Mouse (Mus musculus) limb, embryonic 11.5 days (tissue): Measurements from ENCODE around the gene Tle6. TPM values are rescaled to one million over a fixed set of nuclear protein-coding genes. Genes with fewer than 3 reads are reported as not detected.
A peak's percentile ranks its signal among the peaks of the same experiment; 100 is the strongest.

Source experiments
- ATAC-seq: fragments of 200-750 bp; cut with Nextera tagmentation; 2 replicates; pipeline ENCODE4 v1.8.0; 2017; ENCODE audit warnings: low read depth; ENCODE audit not compliant: insufficient number of reproducible peaks, low FRiP score, low TSS enrichment
- DNase-seq: peaks from one replicate; pipeline ENCODE4 v3.0.0-alpha.2; 2015; ENCODE audit warnings: low spot score
- H3K27ac ChIP-seq: fragments of 300-500 bp; sonication (generic); replicated peaks from 2 replicates; pipeline ENCODE4 v1.5.1; 2014; ENCODE audit warnings: low read depth, mild to moderate bottlenecking, low read length
- H3K27me3 ChIP-seq: fragments of 300-500 bp; sonication (generic); 2 replicates; pipeline ENCODE4 v1.6.1; 2014; ENCODE audit warnings: mild to moderate bottlenecking, low read length, mixed read lengths; ENCODE audit not compliant: control insufficient read depth, insufficient read depth
- H3K36me3 ChIP-seq: fragments of 300-500 bp; sonication (generic); 2 replicates; pipeline ENCODE4 v1.6.1; 2014; ENCODE audit warnings: mild to moderate bottlenecking, low read length, moderate library complexity, mixed read lengths; ENCODE audit not compliant: control insufficient read depth, insufficient read depth
- H3K4me1 ChIP-seq: fragments of 300-500 bp; sonication (generic); 2 replicates; pipeline ENCODE4 v1.6.1; 2014; ENCODE audit warnings: low read length, mixed read lengths; ENCODE audit not compliant: control insufficient read depth, insufficient read depth
- H3K4me2 ChIP-seq: fragments of 300-500 bp; sonication (generic); 2 replicates; pipeline ENCODE4 v1.6.1; 2014; ENCODE audit warnings: low read depth, mild to moderate bottlenecking, moderate library complexity; ENCODE audit not compliant: severe bottlenecking
- H3K4me3 ChIP-seq: fragments of 300-500 bp; sonication (generic); 2 replicates; pipeline ENCODE4 v1.5.1; 2014; ENCODE audit warnings: low read depth, low read length
- H3K9ac ChIP-seq: fragments of 300-500 bp; sonication (generic); 2 replicates; pipeline ENCODE4 v1.6.1; 2014; ENCODE audit warnings: mild to moderate bottlenecking, low read length
- H3K9me3 ChIP-seq: fragments of 300-500 bp; sonication (generic); 2 replicates; pipeline ENCODE4 v1.6.1; 2016; ENCODE audit warnings: low read length; ENCODE audit not compliant: control insufficient read depth
- WGBS: fragments of 180-500 bp; shearing (Covaris S2); extraction: QIAGEN DNeasy Blood & Tissue Kit; methylation state at CpG from one replicate; pipeline ENCODE4 v1.1.7; 2014; 5-methylcytosine and 5-hydroxymethylcytosine counted together
- polyA plus RNA-seq: library from polyadenylated mRNA; unstranded; fragments of >200 nt; fragmentation: Nextera tagmentation; extraction: Ambion mirVana; gene quantifications from 2 replicates; pipeline ENCODE4 v1.2.1, GENCODE M21; 2014

The Tle6 gene
- polyA plus RNA-seq, 1 experiment from 2014 or later = 11.6 TPM

- no peak for ATAC-seq
- H3K4me1 ChIP-seq = peaks cover 22% of the 10 kb centered on the region
- WGBS = 70% methylated on average over 4 of the region's 4 CpGs
- no peaks in the 10 kb centered on the region for H3K36me3 ChIP-seq
- H3K27me3 ChIP-seq = peaks cover 3% of the 10 kb centered on the region; the same call in 1 of the 2 replicates
- no peak overlapping the region for H3K4me3 ChIP-seq
- H3K4me2 ChIP-seq = no peak overlapping the region
- H3K27ac ChIP-seq = no peak overlapping the region
- H3K9ac ChIP-seq = no peak overlapping the region
- DNase-seq = no peak
- H3K9me3 ChIP-seq = no peaks in the 10 kb centered on the region
Measured at GRCm38 (mm10) chr10:81593223-81593622, 7.7 kb downstream of the Tle6 start.

GRCm38 (mm10) chr10:81592631-81593030 is 8.2 kb downstream of the Tle6 start:
- H3K27me3 ChIP-seq = peaks cover 3% of the 10 kb centered on the region; the same call in 1 of the 2 replicates
- no peak for DNase-seq
- no peak overlapping the region for H3K27ac ChIP-seq
- no peak for ATAC-seq
- no peak overlapping the region for H3K9ac ChIP-seq
- 80% methylated on average over 7 of the region's 7 CpGs for WGBS
- H3K4me1 ChIP-seq = peaks cover 22% of the 10 kb centered on the region
- no peaks in the 10 kb centered on the region for H3K36me3 ChIP-seq
- no peaks in the 10 kb centered on the region for H3K9me3 ChIP-seq
- H3K4me2 ChIP-seq = no peak overlapping the region
- H3K4me3 ChIP-seq = no peak overlapping the region

- Histone ChIP-seq H3K4me3 (no peak overlapping the region), H3K9ac (no peak overlapping the region), H3K9me3 (no peaks in the 10 kb centered on the region), H3K27me3 (peaks cover 3% of the 10 kb centered on the region; the same call in 1 of the 2 replicates), H3K4me2 (no peak overlapping the region), H3K4me1 (peaks cover 16% of the 10 kb centered on the region), H3K36me3 (no peaks in the 10 kb centered on the region), H3K27ac (no peak overlapping the region)
- 62% methylated on average over 9 of the region's 9 CpGs for WGBS
- no peak for ATAC-seq
- DNase-seq = no peak
Measured at GRCm38 (mm10) chr10:81591846-81592245, 9.0 kb downstream of the Tle6 start.

GRCm38 (mm10) chr10:81588739-81589138 is 12.1 kb downstream of the Tle6 start:
- Histone ChIP-seq H3K9ac (no peak overlapping the region), H3K36me3 (no peaks in the 10 kb centered on the region), H3K9me3 (no peaks in the 10 kb centered on the region), H3K27me3 (no peaks in the 10 kb centered on the region), H3K4me2 (no peak overlapping the region), H3K4me3 (no peak overlapping the region), H3K27ac (no peak overlapping the region), H3K4me1 (no peaks in the 10 kb centered on the region)
- WGBS = 73% methylated on average over 7 of the region's 7 CpGs
- no peak for DNase-seq
- ATAC-seq = no peak

GRCm38 (mm10) chr10:81583347-81583746 is 17.5 kb downstream of the Tle6 start:
- DNase-seq = no peak
- 0 out of 2 replicates have a peak, but pooled peaks cover 2% of the 10 kb centered on the region for H3K27me3 ChIP-seq
- no peak for ATAC-seq
- no peak overlapping the region for H3K27ac ChIP-seq
- 69% methylated on average over 6 of the region's 6 CpGs for WGBS
- no peak overlapping the region for H3K9ac ChIP-seq
- H3K4me1 ChIP-seq = peaks cover 7% of the 10 kb centered on the region
- no peaks in the 10 kb centered on the region for H3K36me3 ChIP-seq
- H3K4me2 ChIP-seq = no peak overlapping the region
- H3K9me3 ChIP-seq = no peaks in the 10 kb centered on the region
- no peak overlapping the region for H3K4me3 ChIP-seq

GRCm38 (mm10) chr10:81580441-81581070 is 20.3 kb downstream of the Tle6 start:
- H3K9ac ChIP-seq = no peak overlapping the region; the same call in 1 of the 2 replicates
- ATAC-seq (no peak), DNase-seq (no peak)
- no peaks in the 10 kb centered on the region for H3K9me3 ChIP-seq
- no peak overlapping the region for H3K4me2 ChIP-seq
- peaks cover 12% of the 10 kb centered on the region for H3K4me1 ChIP-seq
- H3K4me3 ChIP-seq = no peak overlapping the region
- WGBS = 48% methylated on average over 25 of the region's 25 CpGs
- H3K36me3 ChIP-seq = no peaks in the 10 kb centered on the region
- 0 out of 2 replicates have a peak, but pooled peaks cover 2% of the 10 kb centered on the region for H3K27me3 ChIP-seq
- H3K27ac ChIP-seq = 0 out of 2 replicates have a peak overlapping the region, but pooled peaks have one; percentile 10

- H3K4me1 ChIP-seq = peaks cover 16% of the 10 kb centered on the region
- H3K9ac ChIP-seq = no peak overlapping the region
- 0 out of 2 replicates have a peak, but pooled peaks cover 2% of the 10 kb centered on the region for H3K27me3 ChIP-seq
- 64% methylated on average over 4 of the region's 4 CpGs for WGBS
- ATAC-seq = no peak
- H3K9me3 ChIP-seq = no peaks in the 10 kb centered on the region
- H3K4me3 ChIP-seq = no peak overlapping the region
- no peaks in the 10 kb centered on the region for H3K36me3 ChIP-seq
- DNase-seq = no peak
- H3K27ac ChIP-seq = no peak overlapping the region
- H3K4me2 ChIP-seq = no peak overlapping the region
Measured at GRCm38 (mm10) chr10:81579967-81580366, 20.9 kb downstream of the Tle6 start.

GRCm38 (mm10) chr10:81575695-81576094 is 25.2 kb downstream of the Tle6 start:
- DNase-seq = no peak
- 2% methylated on average over 6 of the region's 6 CpGs for WGBS

More at GRCm38 (mm10) chr10:81575695-81576094, 25.2 kb downstream of the Tle6 start:
- Histone ChIP-seq H3K9ac (peak overlapping the region; percentile 68), H3K27me3 (peaks cover 11% of the 10 kb centered on the region; the same call in 1 of the 2 replicates), H3K9me3 (no peaks in the 10 kb centered on the region), H3K4me1 (peaks cover 36% of the 10 kb centered on the region), H3K4me3 (peak overlapping the region; percentile 49), H3K27ac (peak overlapping the region; percentile 36; the same call in 1 of the 2 replicates), H3K36me3 (no peaks in the 10 kb centered on the region), H3K4me2 (peak overlapping the region; percentile 89)
- no peak for ATAC-seq
